Mouse (Mus musculus) ES-E14 (cell line): ENCODE results near the gene Rab40c. TPM values are rescaled to one million over a fixed set of nuclear protein-coding genes. Genes with fewer than 3 reads are reported as not detected.

Experiments used
- DNase-seq: peaks from one replicate; pipeline ENCODE4 v3.0.0-alpha.2; 2013; ENCODE audit warnings: low read depth, low spot score
- H3K27ac ChIP-seq: 2 replicates; pipeline ENCODE4 v1.5.1; 2012; ENCODE audit warnings: low read depth, mild to moderate bottlenecking, low read length, moderate library complexity, mixed read lengths; ENCODE audit not compliant: poor library complexity, insufficient read depth, severe bottlenecking
- H3K36me3 ChIP-seq: 2 replicates; pipeline ENCODE4 v1.6.1; 2012; ENCODE audit warnings: mild to moderate bottlenecking, low read length, moderate library complexity, mixed read lengths; ENCODE audit not compliant: control insufficient read depth, poor library complexity, insufficient read depth, severe bottlenecking
- H3K4me1 ChIP-seq, 2 experiments: fragments of 150-350 bp in 1 of 2; sonication (generic) in 1 of 2; 2 replicates each; pipeline ENCODE4 v1.6.1; 2012; ENCODE audit warnings: low read length in 2 of 2, mild to moderate bottlenecking in 1 of 2, mixed read lengths in 1 of 2; ENCODE audit not compliant: control insufficient read depth in 2 of 2, insufficient read depth in 2 of 2, poor library complexity in 1 of 2
- H3K4me3 ChIP-seq, 2 experiments: fragments of 150-350 bp in 1 of 2; sonication (generic) in 1 of 2; 2 replicates each; pipeline ENCODE4 v1.5.1; 2012; ENCODE audit warnings: low read length in 2 of 2, low read depth in 1 of 2, mild to moderate bottlenecking in 1 of 2, mixed read lengths in 1 of 2; ENCODE audit not compliant: insufficient read depth in 1 of 2, poor library complexity in 1 of 2, severe bottlenecking in 1 of 2
- H3K9ac ChIP-seq: 2 replicates; pipeline ENCODE4 v1.6.1; 2012; ENCODE audit warnings: low read depth, mild to moderate bottlenecking, low read length, mixed read lengths; ENCODE audit not compliant: poor library complexity, insufficient read depth, severe bottlenecking
- H3K9me3 ChIP-seq: fragments of 150-350 bp; sonication (generic); 2 replicates; pipeline ENCODE4 v1.6.1; 2012; ENCODE audit warnings: low read depth, mild to moderate bottlenecking, low read length; ENCODE audit not compliant: control insufficient read depth, insufficient read depth
- CHD2 ChIP-seq: IDR thresholded peaks from 2 replicates; pipeline ENCODE4 v1.6.1; 2014; ENCODE audit warnings: mild to moderate bottlenecking, low read depth, low read length, inconsistent platforms
- HCFC1 ChIP-seq: IDR thresholded peaks from 2 replicates; pipeline ENCODE4 v1.6.1; 2012; ENCODE audit warnings: low read length, inconsistent platforms, borderline replicate concordance; ENCODE audit not compliant: insufficient read depth
- MAFK ChIP-seq: IDR thresholded peaks from 2 replicates; pipeline ENCODE4 v1.6.1; 2014; ENCODE audit warnings: mild to moderate bottlenecking, low read depth, low read length, inconsistent platforms; ENCODE audit not compliant: insufficient read depth
- ZC3H11A ChIP-seq: IDR thresholded peaks from 2 replicates; pipeline ENCODE4 v1.6.1; 2012; ENCODE audit warnings: low read depth, mild to moderate bottlenecking, inconsistent platforms, low read length, borderline replicate concordance
- ZNF384 ChIP-seq: IDR thresholded peaks from 2 replicates; pipeline ENCODE4 v1.6.1; 2012; ENCODE audit warnings: low read depth, low read length, inconsistent platforms
- in situ Hi-C, 2 experiments: fragments of 600-800 bp; cut with MboI; formaldehyde crosslinking; loops; one replicate each; pipeline ENCODE4 v1.15.1; 2025; ENCODE audit warnings: low sequenced_read_pairs in 2 of 2, inconsistent platforms in 1 of 2; ENCODE audit not compliant: unreplicated experiment in 2 of 2
- total RNA-seq: library from RNA; depleted of rRNA; stranded (reverse); fragments of 300-350 nt; gene quantifications from 2 replicates; pipeline ENCODE4 v1.2.3, GENCODE M21; 2012

Gene Rab40c
- total RNA-seq, 1 experiment, result 15.7 TPM

DNA sequence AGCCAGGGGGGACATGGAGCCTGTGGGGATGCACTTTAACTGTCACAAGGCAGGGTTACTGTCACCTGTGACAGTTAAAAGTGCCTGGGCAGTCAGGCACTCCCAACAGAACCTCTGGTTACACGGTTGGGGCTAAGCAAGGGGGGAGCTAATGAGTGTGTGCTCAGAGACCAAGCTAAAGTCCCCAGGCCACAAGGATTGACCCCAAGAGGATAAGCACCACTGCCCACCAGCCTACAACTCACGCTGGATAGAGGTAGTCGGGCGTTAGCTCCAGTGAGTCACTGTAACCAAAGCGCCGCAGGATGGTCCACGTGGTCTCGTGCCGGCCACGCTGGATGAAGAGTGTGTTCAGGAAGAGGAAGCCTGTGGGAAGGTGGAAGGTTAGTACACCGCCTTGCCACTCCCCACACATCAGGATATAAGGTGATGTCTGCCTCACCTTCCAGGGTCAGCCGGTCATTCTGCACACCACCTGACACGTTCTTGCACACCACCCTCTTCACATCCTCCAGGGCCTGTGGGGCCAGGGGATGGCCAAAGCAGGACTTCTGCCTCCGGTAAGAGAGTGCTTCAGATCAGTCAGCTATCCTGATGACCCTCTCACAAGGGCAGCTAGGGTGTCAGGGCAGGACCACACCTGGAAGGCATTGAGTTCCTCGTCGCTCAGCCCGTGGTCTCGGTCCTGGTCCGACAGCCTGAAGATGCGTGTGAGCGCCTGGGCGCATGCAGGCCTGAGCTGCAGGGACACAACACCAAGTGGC is 78.2 kb downstream of the Rab40c start, which contains the start of gene Gm20683:
Gm20683 (minus strand) TSS at position 647 of the 764 bp plus-strand sequence.
- H3K9me3 ChIP-seq, result no peaks in the 10 kb centered on the region
- TF ChIP-seq HCFC1 (no peak), CHD2 (no peak), ZC3H11A (no peak)
- H3K36me3 ChIP-seq, result peaks cover 49% of the 10 kb centered on the region
- no peak for DNase-seq
- no peak within 1 kb of the TSS for H3K4me3 ChIP-seq
- peaks cover 2 to 14% of the 10 kb centered on the region in 2 experiments; a peak in 1 of 4 replicates for H3K4me1 ChIP-seq
- no peak within 1 kb of the TSS for H3K9ac ChIP-seq
- in situ Hi-C loops, result no loop called here
- H3K27ac ChIP-seq, result no peak within 1 kb of the TSS

DNA sequence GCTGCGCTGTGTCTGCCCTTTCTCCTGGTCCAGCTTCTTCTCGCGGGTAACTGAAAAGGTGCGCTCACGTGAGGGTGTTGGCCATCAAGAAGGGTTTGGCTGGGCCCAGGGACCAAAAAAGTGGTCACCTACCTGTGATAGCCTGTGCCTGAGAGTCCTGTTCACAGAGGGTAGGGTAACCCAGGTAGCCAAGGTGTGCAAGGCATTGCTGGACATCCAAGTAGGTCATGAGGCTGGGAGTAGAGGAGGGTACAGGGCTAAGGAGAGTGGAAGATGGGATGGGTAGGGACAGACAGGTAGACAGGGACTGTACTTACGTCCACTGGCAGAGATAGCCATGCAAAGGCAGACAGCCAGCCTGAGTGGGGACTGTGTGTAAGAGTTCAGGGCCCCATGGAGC is 79.0 kb downstream of the Rab40c start:
- Histone ChIP-seq H3K36me3 (peaks cover 47% of the 10 kb centered on the region), H3K4me3 (no peak overlapping the region), H3K27ac (no peak overlapping the region), H3K9me3 (no peaks in the 10 kb centered on the region), H3K4me1 (peaks cover 2 to 16% of the 10 kb centered on the region in 2 experiments; a peak in 1 of 4 replicates), H3K9ac (no peak overlapping the region)
- in situ Hi-C loops, result no loop called here
- TF ChIP-seq HCFC1 (no peak), CHD2 (no peak), MAFK (no peak), ZC3H11A (no peak), ZNF384 (no peak)
- no peak for DNase-seq

DNA sequence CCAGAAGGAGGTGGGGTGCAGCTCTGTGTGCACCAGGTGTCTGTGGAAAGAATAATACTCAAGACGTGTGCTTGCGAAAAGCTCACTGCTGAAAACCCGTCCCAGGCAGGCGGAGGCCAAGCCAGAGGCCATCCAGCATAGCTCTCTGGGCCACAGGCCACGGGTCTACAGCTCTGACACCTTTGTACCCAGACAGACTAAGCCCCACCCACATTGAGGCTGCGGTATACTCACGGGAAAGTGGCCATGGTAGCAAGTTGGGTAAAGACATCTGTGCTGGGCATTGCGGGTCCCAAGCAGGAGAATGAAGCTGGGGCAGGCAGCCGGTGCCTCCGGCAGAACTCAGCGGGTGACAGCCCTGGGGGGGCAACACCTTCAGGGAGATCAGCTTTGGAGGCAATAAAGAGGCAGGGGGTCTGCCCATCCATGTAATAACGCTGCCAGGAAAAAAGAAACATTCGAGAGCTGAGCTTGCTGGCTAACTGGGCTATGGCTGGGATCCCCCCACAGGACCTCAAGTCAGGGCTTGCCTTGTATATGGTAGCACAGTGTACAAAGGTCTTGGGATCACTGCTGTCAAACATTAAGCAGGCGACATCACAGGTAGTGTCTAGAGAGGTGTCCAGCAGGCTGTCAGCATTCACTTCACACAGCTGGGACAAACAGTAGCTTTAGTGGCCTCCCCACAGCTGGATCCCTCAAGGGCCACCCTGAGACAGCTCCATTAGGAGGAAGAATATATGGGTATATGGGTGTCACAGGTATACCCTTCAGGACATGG is 79.9 kb downstream of the Rab40c start:
- no peaks in the 10 kb centered on the region for H3K9me3 ChIP-seq
- in situ Hi-C loops, result no loop called here
- H3K4me3 ChIP-seq, result no peak overlapping the region
- peaks cover 55% of the 10 kb centered on the region for H3K36me3 ChIP-seq
- no peak overlapping the region for H3K27ac ChIP-seq
- H3K4me1 ChIP-seq, result peaks cover 1 to 23% of the 10 kb centered on the region in 2 experiments; a peak in 1 of 4 replicates
- no peak for TF ChIP-seq MAFK
- no peak for DNase-seq
- no peak overlapping the region for H3K9ac ChIP-seq

DNA sequence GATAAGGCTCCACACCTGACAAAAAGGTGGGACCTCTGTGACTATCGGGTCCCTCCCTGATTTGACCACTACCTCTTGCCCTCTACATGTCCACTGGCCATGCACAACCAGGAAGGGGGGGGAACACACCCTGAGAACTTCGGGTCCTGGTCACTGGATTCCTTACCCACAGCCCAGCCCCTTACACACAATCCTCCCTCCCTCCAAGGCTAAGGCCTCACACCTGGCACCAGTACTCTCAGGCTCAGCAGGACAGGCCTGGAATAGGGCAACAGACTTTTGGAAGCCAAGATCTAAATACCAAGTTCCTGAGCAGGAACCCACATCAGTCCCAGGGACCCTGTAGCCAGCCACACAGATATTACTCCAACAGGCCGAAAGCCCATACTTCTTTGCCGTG is 80.6 kb downstream of the Rab40c start:
- Histone ChIP-seq H3K27ac (no peak overlapping the region), H3K36me3 (peaks cover 56% of the 10 kb centered on the region), H3K4me1 (peaks cover 0 to 24% of the 10 kb centered on the region in 2 experiments; a peak in 1 of 4 replicates), H3K9me3 (no peaks in the 10 kb centered on the region), H3K9ac (no peak overlapping the region), H3K4me3 (no peak overlapping the region)
- no peak for TF ChIP-seq MAFK
- no peak for TF ChIP-seq CHD2
- TF ChIP-seq HCFC1, result no peak
- TF ChIP-seq ZNF384, result no peak
- DNase-seq, result no peak
- in situ Hi-C loops, result no loop called here
